Mouse (Mus musculus) thymus, adult 2 months (tissue): ENCODE data around the gene Gh.

Experiments used
- CTCF ChIP-seq: fragments of 200-500 bp; IDR thresholded peaks from 2 replicates; pipeline ENCODE4 v1.5.1; 2012; ENCODE audit warnings: mild to moderate bottlenecking, control low read depth, low read length, moderate library complexity, borderline replicate concordance; ENCODE audit not compliant: control insufficient read depth, poor library complexity, insufficient read depth; ENCODE audit errors: extremely low read depth
- POLR2A ChIP-seq: fragments of 200-500 bp; IDR thresholded peaks from 2 replicates; pipeline ENCODE4 v1.6.1; 2012; ENCODE audit warnings: mild to moderate bottlenecking, low read length, control low read depth, moderate library complexity; ENCODE audit not compliant: control insufficient read depth, poor library complexity, insufficient read depth; ENCODE audit errors: extremely low read depth

DNA sequence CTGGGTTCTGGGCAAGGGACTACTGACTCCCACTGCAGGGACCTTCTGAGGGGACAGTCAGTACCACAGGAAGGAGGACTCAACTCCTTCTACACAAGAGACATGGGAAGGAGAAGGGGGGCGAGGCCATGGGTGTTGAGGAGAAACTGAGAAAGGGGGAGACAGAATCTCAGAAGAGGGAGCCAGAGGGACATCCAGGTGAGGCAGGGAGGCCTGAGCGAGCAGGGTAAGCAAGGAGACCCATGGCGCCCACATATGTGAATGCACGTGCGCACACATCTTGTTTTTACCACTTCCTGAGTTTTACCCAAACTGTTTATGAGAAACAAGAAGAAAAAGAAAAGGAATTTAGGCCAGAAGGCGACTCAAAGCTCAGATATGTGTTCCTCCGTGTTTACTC lies 16.1 kb upstream of the Gh start:
- TF ChIP-seq CTCF (no peak), POLR2A (no peak; the same call in 1 of the 2 replicates)
